Mouse (Mus musculus) G1E (cell line): ENCODE data around the gene Dmbx1.

Experiments used
- CTCF ChIP-seq: IDR thresholded peaks from 2 replicates; pipeline ENCODE4 v1.5.1; 2012; ENCODE audit warnings: low read depth, low read length, inconsistent platforms, mixed read lengths
- GATA1 ChIP-seq: IDR thresholded peaks from 2 replicates; pipeline ENCODE4 v1.6.1; 2012; ENCODE audit warnings: borderline replicate concordance, low read length, inconsistent platforms, mixed read lengths

DNA sequence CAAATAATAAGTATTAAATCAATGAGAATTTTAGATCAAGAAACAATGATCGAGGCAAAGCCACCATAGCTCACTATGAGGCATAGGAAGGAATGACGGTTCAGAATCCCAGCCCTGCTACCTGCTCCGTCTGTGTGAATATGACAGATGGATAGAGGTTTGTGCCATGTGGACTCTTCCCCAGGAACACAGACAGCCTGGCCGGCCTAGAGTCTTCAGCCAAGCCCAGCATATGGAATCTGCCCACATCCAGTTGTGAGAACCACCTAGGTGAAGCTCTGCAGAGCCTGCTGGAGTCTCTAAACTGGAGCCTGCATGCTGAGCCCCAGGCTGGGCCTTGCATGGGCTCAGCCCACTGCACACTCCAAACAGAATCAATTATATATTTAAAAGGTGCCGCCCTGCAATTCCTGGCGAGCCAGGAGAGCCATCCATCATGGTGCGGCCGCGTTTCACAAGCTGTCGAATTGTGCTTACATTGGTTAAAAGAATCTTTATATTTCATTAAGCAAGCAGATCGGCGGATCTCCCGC lies 8.1 kb downstream of the Dmbx1 start:
- TF ChIP-seq CTCF: no peak
- no peak for TF ChIP-seq GATA1
